Mouse (Mus musculus) heart, embryonic 12.5 days (tissue): ENCODE measurements around the gene Tjp2. TPM values are rescaled to one million over a fixed set of nuclear protein-coding genes. Genes with fewer than 3 reads are reported as not detected.
"Not testable (repeated sequence)": the region's sequence is repeated elsewhere in the genome, so short reads cannot be mapped to it uniquely, and the experiment has no call there.

Source experiments
- ATAC-seq: fragments of 200-750 bp; cut with Nextera tagmentation; 2 replicates; pipeline ENCODE4 v1.8.0; 2017; ENCODE audit warnings: moderate TSS enrichment, moderate library complexity; ENCODE audit not compliant: insufficient number of reproducible peaks, low FRiP score
- H3K27ac ChIP-seq: fragments of 300-500 bp; sonication (generic); 2 replicates; pipeline ENCODE4 v1.5.1; 2016; ENCODE audit warnings: mild to moderate bottlenecking, moderate library complexity; ENCODE audit not compliant: poor library complexity, severe bottlenecking
- H3K27me3 ChIP-seq: fragments of 300-500 bp; sonication (generic); replicated peaks from 2 replicates; pipeline ENCODE4 v1.6.1; 2016; ENCODE audit warnings: mild to moderate bottlenecking, moderate library complexity
- H3K36me3 ChIP-seq: fragments of 300-500 bp; sonication (generic); 2 replicates; pipeline ENCODE4 v1.6.1; 2016; ENCODE audit warnings: mild to moderate bottlenecking, moderate library complexity
- H3K4me1 ChIP-seq: fragments of 300-500 bp; sonication (generic); replicated peaks from 2 replicates; pipeline ENCODE4 v1.6.1; 2016; ENCODE audit warnings: mild to moderate bottlenecking
- H3K4me2 ChIP-seq: fragments of 300-500 bp; sonication (generic); 2 replicates; pipeline ENCODE4 v1.6.1; 2016; ENCODE audit warnings: mild to moderate bottlenecking, moderate library complexity
- H3K4me3 ChIP-seq: fragments of 300-500 bp; sonication (generic); 2 replicates; pipeline ENCODE4 v1.5.1; 2016; ENCODE audit warnings: mild to moderate bottlenecking
- H3K9ac ChIP-seq: fragments of 300-500 bp; sonication (generic); 2 replicates; pipeline ENCODE4 v1.6.1; 2016; ENCODE audit warnings: mild to moderate bottlenecking, moderate library complexity
- H3K9me3 ChIP-seq: fragments of 300-500 bp; sonication (generic); replicated peaks from 2 replicates; pipeline ENCODE4 v1.6.1; 2016; ENCODE audit warnings: mild to moderate bottlenecking, moderate library complexity
- WGBS: fragments of 180-500 bp; shearing (Covaris S2); methylation state at CpG from one replicate; pipeline ENCODE4 v1.1.7; 2016; 5-methylcytosine and 5-hydroxymethylcytosine counted together
- polyA plus RNA-seq: library from polyadenylated mRNA; unstranded; fragments of >200 nt; fragmentation: Nextera tagmentation; extraction: Ambion mirVana; gene quantifications from 2 replicates; pipeline ENCODE4 v1.2.1, GENCODE M21; 2016

The Tjp2 gene
- polyA plus RNA-seq, 1 experiment from 2014 or later = 31.9 TPM

DNA sequence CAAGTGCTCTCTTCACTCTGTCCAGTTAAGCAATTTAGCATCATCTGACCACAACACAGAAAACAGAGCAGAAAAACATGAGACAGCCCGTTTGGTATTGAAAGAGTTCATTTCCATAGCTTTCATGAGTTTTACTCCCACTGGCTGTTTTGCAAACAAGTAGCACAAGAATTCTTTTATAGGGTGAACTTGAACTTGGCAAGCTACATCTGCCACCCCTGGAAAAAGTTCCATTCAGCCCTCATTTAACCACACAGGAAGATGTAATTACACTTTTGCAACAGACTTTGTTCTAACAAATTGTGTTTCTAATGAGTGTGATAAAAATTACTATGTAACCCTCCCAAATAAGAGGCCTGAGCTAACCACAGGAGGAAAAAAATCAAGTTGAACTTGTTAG is 19.8 kb downstream of the Tjp2 start:
- no peaks in the 10 kb centered on the region for H3K27me3 ChIP-seq
- H3K4me1 ChIP-seq = peaks cover 4% of the 10 kb centered on the region; the same call in 1 of the 2 replicates
- no peak for ATAC-seq
- no peak overlapping the region for H3K4me2 ChIP-seq
- H3K4me3 ChIP-seq = no peak overlapping the region
- H3K9ac ChIP-seq = no peak overlapping the region
- H3K36me3 ChIP-seq = no peaks in the 10 kb centered on the region
- H3K9me3 ChIP-seq = peaks cover 4% of the 10 kb centered on the region
- no peak overlapping the region for H3K27ac ChIP-seq
- 56% methylated on average over 1 of the region's 1 CpGs for WGBS

GRCm38 (mm10) chr19:24201848-24202247 is 23.0 kb downstream of the Tjp2 start:
- ATAC-seq = no peak
- Histone ChIP-seq H3K36me3 (no peaks in the 10 kb centered on the region), H3K9ac (no peak overlapping the region), H3K4me3 (no peak overlapping the region), H3K9me3 (no peaks in the 10 kb centered on the region), H3K4me1 (no peaks in the 10 kb centered on the region), H3K27me3 (no peaks in the 10 kb centered on the region), H3K27ac (no peak overlapping the region), H3K4me2 (no peak overlapping the region)
- WGBS = 85% methylated on average over 5 of the region's 5 CpGs

DNA sequence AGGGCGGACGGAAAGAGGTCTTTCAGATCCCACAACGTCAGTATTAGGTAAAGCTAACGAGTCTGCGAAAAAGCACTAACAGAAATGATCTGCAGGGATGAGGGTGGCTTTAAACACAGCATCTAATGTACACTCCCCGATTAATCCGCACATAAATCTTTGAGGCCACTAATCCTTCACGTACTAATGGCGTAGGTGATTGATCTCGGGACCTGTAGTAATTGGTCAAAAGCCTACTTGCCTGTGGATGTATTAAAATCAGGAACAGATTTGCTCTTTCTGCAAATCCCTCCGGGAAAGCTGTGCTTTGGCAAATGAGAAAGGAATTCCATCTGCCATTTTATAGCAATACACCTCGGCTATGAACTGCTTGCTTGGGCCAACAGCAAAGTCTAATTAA is 24.3 kb downstream of the Tjp2 start:
- no peak overlapping the region for H3K27ac ChIP-seq
- no peaks in the 10 kb centered on the region for H3K36me3 ChIP-seq
- 83% methylated on average over 12 of the region's 12 CpGs for WGBS
- no peak for ATAC-seq
- H3K4me2 ChIP-seq = no peak overlapping the region
- H3K27me3 ChIP-seq = no peaks in the 10 kb centered on the region
- H3K4me1 ChIP-seq = no peaks in the 10 kb centered on the region
- H3K9me3 ChIP-seq = no peaks in the 10 kb centered on the region
- H3K4me3 ChIP-seq = no peak overlapping the region
- no peak overlapping the region for H3K9ac ChIP-seq

DNA sequence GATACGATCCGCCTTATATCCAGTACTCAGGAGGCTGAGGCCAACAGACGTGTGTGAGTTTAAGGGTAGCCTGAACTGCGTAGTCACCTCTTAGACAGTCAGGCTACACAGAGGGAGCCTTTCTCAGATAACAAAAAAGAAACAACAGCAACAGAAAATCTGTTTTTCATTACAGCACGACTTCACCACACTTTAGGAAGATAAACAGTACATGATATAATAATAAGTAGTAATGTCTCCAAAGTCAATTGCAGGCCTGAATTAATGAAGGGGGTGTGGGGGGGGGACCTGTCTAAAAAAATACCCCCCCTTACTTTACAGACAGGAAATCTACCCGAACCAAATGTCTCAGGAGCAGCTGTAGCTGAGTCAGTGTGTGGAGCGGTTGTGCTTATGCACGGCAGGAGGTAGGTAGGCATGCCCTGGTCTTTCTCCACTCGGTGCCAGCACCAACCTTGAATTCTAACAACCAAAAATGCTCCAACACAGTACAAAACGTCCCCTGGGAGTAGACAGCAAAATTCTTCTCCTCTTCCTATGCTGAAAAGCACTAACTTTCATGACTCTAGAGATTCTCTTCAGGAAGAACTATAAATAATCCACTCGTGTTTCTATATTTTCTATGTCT is 26.0 kb downstream of the Tjp2 start:
- H3K4me2 ChIP-seq = no peak overlapping the region
- ATAC-seq = no peak
- no peak overlapping the region for H3K9ac ChIP-seq
- H3K4me3 ChIP-seq = no peak overlapping the region
- no peaks in the 10 kb centered on the region for H3K36me3 ChIP-seq
- H3K4me1 ChIP-seq = peaks cover 4% of the 10 kb centered on the region; the same call in 1 of the 2 replicates
- H3K27me3 ChIP-seq = no peaks in the 10 kb centered on the region
- WGBS = 58% methylated on average over 11 of the region's 11 CpGs
- H3K27ac ChIP-seq = no peak overlapping the region
- peaks cover 8% of the 10 kb centered on the region for H3K9me3 ChIP-seq

DNA sequence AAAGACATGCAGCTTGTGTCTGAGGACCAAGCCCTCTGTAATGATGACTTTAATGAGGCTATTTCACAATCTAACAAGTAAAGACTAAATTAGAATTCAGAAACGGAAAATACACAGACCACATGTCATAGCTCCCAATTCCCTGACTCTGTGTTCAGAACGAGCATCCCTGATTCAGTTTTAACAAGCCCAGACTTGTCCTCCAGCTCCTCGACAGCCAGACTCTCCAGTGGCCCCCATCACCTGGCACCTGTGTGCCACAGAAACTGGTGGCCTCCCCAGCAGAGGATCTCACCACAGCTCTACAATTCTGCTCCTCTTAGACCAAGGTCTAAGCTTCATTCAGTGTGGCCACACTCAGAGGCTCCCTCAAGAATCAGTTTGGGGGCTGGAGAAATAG is 27.5 kb downstream of the Tjp2 start:
- Histone ChIP-seq H3K4me1 (peaks cover 4% of the 10 kb centered on the region; the same call in 1 of the 2 replicates), H3K4me2 (no peak overlapping the region), H3K27ac (no peak overlapping the region), H3K4me3 (no peak overlapping the region), H3K27me3 (no peaks in the 10 kb centered on the region), H3K9ac (no peak overlapping the region), H3K9me3 (peaks cover 8% of the 10 kb centered on the region), H3K36me3 (no peaks in the 10 kb centered on the region)
- no peak for ATAC-seq
- 54% methylated on average over 3 of the region's 3 CpGs for WGBS

- Histone ChIP-seq H3K4me2 (no peak overlapping the region), H3K9ac (no peak overlapping the region), H3K4me3 (no peak overlapping the region), H3K9me3 (peaks cover 8% of the 10 kb centered on the region), H3K36me3 (no peaks in the 10 kb centered on the region), H3K27ac (0 out of 2 replicates have a peak overlapping the region, but pooled peaks have one; percentile 16), H3K27me3 (no peaks in the 10 kb centered on the region), H3K4me1 (peaks cover 4% of the 10 kb centered on the region; the same call in 1 of the 2 replicates)
- 53% methylated on average over 7 of the region's 7 CpGs for WGBS
- ATAC-seq = no peak
Observed at GRCm38 (mm10) chr19:24195224-24195623, 29.6 kb downstream of the Tjp2 start.

DNA sequence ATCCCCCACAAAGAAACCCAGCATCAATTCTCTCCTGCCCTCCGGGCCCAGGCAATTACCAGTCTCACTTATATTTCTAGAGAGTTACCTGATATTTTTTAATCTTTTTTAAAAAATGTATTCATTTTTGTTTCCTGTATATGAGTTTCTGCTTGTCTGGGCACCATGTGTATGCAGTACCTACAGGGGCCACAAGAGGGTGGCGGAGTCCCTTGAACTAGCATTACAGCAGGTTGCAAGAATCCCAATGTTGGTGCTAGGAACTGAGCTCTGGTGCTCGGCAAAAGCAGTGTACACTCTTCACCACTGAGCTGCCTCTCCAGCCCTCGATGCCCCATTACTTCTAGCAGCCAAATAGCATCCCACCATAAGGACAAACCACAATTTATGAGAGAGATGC is 30.6 kb downstream of the Tjp2 start:
- H3K9me3 ChIP-seq = peaks cover 8% of the 10 kb centered on the region
- no peaks in the 10 kb centered on the region for H3K36me3 ChIP-seq
- no peak overlapping the region for H3K27ac ChIP-seq
- no peak for ATAC-seq
- H3K9ac ChIP-seq = no peak overlapping the region
- no peak overlapping the region for H3K4me3 ChIP-seq
- 87% methylated on average over 4 of the region's 4 CpGs for WGBS
- no peaks in the 10 kb centered on the region for H3K27me3 ChIP-seq
- peaks cover 4% of the 10 kb centered on the region; the same call in 1 of the 2 replicates for H3K4me1 ChIP-seq
- no peak overlapping the region for H3K4me2 ChIP-seq

DNA sequence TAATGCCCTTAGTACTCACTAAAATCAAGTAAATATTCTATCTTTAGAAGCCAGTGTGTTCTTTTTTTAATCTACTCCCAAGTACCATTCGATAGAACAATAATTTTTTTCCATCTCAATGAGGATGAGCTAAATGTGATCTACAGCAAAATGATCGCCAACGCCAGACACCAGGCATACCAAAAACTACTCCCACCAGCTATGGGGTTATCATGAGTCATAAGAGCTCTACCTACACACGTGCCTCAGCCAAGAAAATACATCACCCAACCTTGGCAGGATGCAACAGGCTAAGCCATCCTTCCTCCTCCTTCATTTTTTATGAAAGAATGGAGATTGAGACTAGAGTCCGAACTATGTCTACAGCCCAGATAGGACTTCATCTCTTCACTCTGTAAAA is 31.9 kb downstream of the Tjp2 start:
- no peak for ATAC-seq
- Histone ChIP-seq H3K9ac (no peak overlapping the region), H3K27ac (no peak overlapping the region), H3K9me3 (peaks cover 8% of the 10 kb centered on the region), H3K4me2 (no peak overlapping the region), H3K27me3 (no peaks in the 10 kb centered on the region), H3K4me1 (peaks cover 4% of the 10 kb centered on the region; the same call in 1 of the 2 replicates), H3K36me3 (no peaks in the 10 kb centered on the region), H3K4me3 (no peak overlapping the region)
- WGBS = 84% methylated on average over 5 of the region's 5 CpGs

DNA sequence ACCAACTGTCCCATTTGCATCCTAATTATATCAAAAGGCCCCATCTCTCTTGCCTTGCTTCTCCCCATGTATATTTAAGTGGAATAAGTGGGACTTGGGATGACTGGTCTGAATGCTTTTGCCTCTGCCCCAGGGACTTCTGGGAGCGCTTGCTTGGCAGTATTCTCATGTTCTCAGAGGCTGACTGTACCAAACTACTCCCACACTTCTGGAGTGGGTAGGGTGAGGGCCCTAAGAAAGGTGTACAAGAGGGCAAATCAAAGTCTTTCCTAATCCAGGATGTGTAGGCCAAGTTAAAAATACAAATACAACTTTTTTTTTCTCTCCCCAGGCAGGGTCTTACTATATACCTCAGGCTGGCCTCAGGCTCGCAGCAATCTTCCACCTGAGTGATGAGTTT is 37.0 kb downstream of the Tjp2 start:
- 80% methylated on average over 2 of the region's 2 CpGs for WGBS
- H3K9ac ChIP-seq = no peak overlapping the region

DNA sequence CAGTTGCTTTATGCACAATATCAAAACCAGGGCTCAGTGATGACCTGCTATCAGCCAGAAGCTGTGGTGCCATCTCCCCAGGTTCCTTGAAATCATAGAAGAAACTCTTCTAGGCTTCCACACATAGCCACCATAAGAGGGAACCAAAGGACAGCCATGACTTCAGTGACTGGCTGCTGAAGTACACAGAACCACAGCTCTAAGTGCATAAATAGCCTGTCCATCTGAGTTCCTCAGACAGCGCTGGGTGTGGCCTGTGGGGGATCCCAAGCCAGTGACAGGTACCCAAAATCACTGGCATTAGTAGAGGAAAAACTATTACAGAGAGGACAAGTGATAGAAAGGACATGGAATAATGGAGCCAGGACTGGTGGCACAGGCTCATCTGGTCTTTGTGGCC is 37.5 kb downstream of the Tjp2 start:
- not testable (repeated sequence) for H3K9ac ChIP-seq, H3K9me3 ChIP-seq, H3K27me3 ChIP-seq, H3K36me3 ChIP-seq, H3K4me2 ChIP-seq, H3K27ac ChIP-seq, ATAC-seq, H3K4me3 ChIP-seq, H3K4me1 ChIP-seq
- WGBS = 68% methylated on average over 1 of the region's 1 CpGs

More for the DNA sequence above, 37.0 kb downstream of the Tjp2 start:
- Histone ChIP-seq H3K9me3 (no peaks in the 10 kb centered on the region; the same call in 1 of the 2 replicates), H3K4me2 (no peak overlapping the region), H3K27ac (no peak overlapping the region), H3K4me3 (no peak overlapping the region), H3K4me1 (no peaks in the 10 kb centered on the region), H3K27me3 (no peaks in the 10 kb centered on the region), H3K36me3 (peaks cover 3% of the 10 kb centered on the region; the same call in 1 of the 2 replicates)
- no peak for ATAC-seq

- no peak for ATAC-seq
- Histone ChIP-seq H3K9me3 (no peaks in the 10 kb centered on the region; the same call in 1 of the 2 replicates), H3K9ac (no peak overlapping the region), H3K4me1 (peaks cover 19% of the 10 kb centered on the region), H3K36me3 (peaks cover 3% of the 10 kb centered on the region; the same call in 1 of the 2 replicates), H3K4me3 (no peak overlapping the region), H3K27ac (no peak overlapping the region), H3K27me3 (no peaks in the 10 kb centered on the region), H3K4me2 (no peak overlapping the region)
- WGBS = 82% methylated on average over 15 of the region's 15 CpGs
Observed at GRCm38 (mm10) chr19:24183680-24184235, 41.1 kb downstream of the Tjp2 start.
